Mouse (Mus musculus): ENCODE results near the gene Rpl18a. TPM values are rescaled to one million over a fixed set of nuclear protein-coding genes. Genes with fewer than 3 reads are reported as not detected.

The Rpl18a gene
- polyA plus RNA-seq, 1 experiment from 2014 or later = 2,364 TPM

- H3K4me3 ChIP-seq = peak overlapping the region; percentile 50
- peaks cover 13% of the 10 kb centered on the region for H3K27me3 ChIP-seq (replicated peaks)
- peak overlapping the region; percentile 89 for H3K27ac ChIP-seq
- peaks cover 9% of the 10 kb centered on the region for H3K36me3 ChIP-seq
- peak overlapping the region; percentile 65 for H3K9ac ChIP-seq
- peaks cover 58% of the 10 kb centered on the region for H3K4me1 ChIP-seq
- WGBS = 1% methylated on average over 46 of the region's 46 CpGs
- no peak for ATAC-seq (ENCODE audit: low FRiP score, low read depth)
- H3K9me3 ChIP-seq = no peaks in the 10 kb centered on the region
- peak overlapping the region; percentile 62 for H3K4me2 ChIP-seq (replicated peaks)
These were observed 33.1 kb downstream of the Rpl18a start for GRCm38 (mm10) chr8:70863956-70864711.

GRCm38 (mm10) chr8:70862824-70863641 is 34.2 kb downstream of the Rpl18a start, which contains the start of gene Kcnn1:
TSS of gene Kcnn1 (minus strand) at chr8:70863258.
- Histone ChIP-seq H3K27me3 (replicated peaks) (peaks cover 13% of the 10 kb centered on the region), H3K36me3 (peaks cover 5% of the 10 kb centered on the region), H3K4me3 (peak within 1 kb of the TSS; percentile 50), H3K27ac (peak within 1 kb of the TSS; percentile 89), H3K4me2 (replicated peaks) (peak within 1 kb of the TSS; percentile 62), H3K9me3 (no peaks in the 10 kb centered on the region), H3K4me1 (peaks cover 56% of the 10 kb centered on the region), H3K9ac (peak within 1 kb of the TSS; percentile 65)
- ATAC-seq (ENCODE audit: low FRiP score, low read depth) = peak; percentile 2; the same call in 1 of the 2 replicates
- under 1% methylated on average over 55 of the region's 55 CpGs for WGBS

GRCm38 (mm10) chr8:70857516-70857915 is 39.7 kb downstream of the Rpl18a start:
- Histone ChIP-seq H3K36me3 (peaks cover 14% of the 10 kb centered on the region), H3K4me1 (peaks cover 40% of the 10 kb centered on the region), H3K9me3 (no peaks in the 10 kb centered on the region), H3K9ac (no peak overlapping the region), H3K27ac (no peak overlapping the region), H3K4me3 (no peak overlapping the region), H3K27me3 (replicated peaks) (peaks cover 13% of the 10 kb centered on the region), H3K4me2 (replicated peaks) (peak overlapping the region; percentile 87)
- WGBS = 12% methylated on average over 4 of the region's 4 CpGs
- ATAC-seq (ENCODE audit: low FRiP score, low read depth) = no peak

- 9% methylated on average over 33 of the region's 33 CpGs for WGBS
- peak overlapping the region; percentile 87 for H3K4me2 ChIP-seq (replicated peaks)
- no peak overlapping the region for H3K27ac ChIP-seq
- peaks cover 33% of the 10 kb centered on the region for H3K4me1 ChIP-seq
- peak overlapping the region; percentile 59 for H3K9ac ChIP-seq
- no peaks in the 10 kb centered on the region for H3K9me3 ChIP-seq
- peak overlapping the region; percentile 41 for H3K4me3 ChIP-seq
- peaks cover 6% of the 10 kb centered on the region; the same call in 1 of the 2 replicates for H3K27me3 ChIP-seq (replicated peaks)
- ATAC-seq (ENCODE audit: low FRiP score, low read depth) = peak; percentile 82
- H3K36me3 ChIP-seq = peaks cover 22% of the 10 kb centered on the region
These were observed 40.5 kb downstream of the Rpl18a start for GRCm38 (mm10) chr8:70856541-70857197.

- 62% methylated on average over 5 of the region's 5 CpGs for WGBS
- H3K4me3 ChIP-seq = no peak overlapping the region
- H3K4me2 ChIP-seq (replicated peaks) = peak overlapping the region; percentile 87; the same call in 1 of the 2 replicates
- no peaks in the 10 kb centered on the region for H3K9me3 ChIP-seq
- peaks cover 29% of the 10 kb centered on the region for H3K4me1 ChIP-seq
- H3K27me3 ChIP-seq (replicated peaks) = no peaks in the 10 kb centered on the region
- H3K27ac ChIP-seq = no peak overlapping the region
- no peak for ATAC-seq (ENCODE audit: low FRiP score, low read depth)
- H3K9ac ChIP-seq = peak overlapping the region; percentile 19; the same call in 1 of the 2 replicates
- H3K36me3 ChIP-seq = peaks cover 24% of the 10 kb centered on the region
These were observed 41.2 kb downstream of the Rpl18a start for GRCm38 (mm10) chr8:70856028-70856427.

GRCm38 (mm10) chr8:70853863-70854262 is 43.3 kb downstream of the Rpl18a start:
- no peak overlapping the region for H3K4me2 ChIP-seq (replicated peaks)
- H3K4me3 ChIP-seq = no peak overlapping the region
- no peak overlapping the region for H3K9ac ChIP-seq
- peaks cover 27% of the 10 kb centered on the region for H3K4me1 ChIP-seq
- no peak for ATAC-seq (ENCODE audit: low FRiP score, low read depth)
- H3K27me3 ChIP-seq (replicated peaks) = no peaks in the 10 kb centered on the region
- no peaks in the 10 kb centered on the region for H3K9me3 ChIP-seq
- H3K36me3 ChIP-seq = peaks cover 24% of the 10 kb centered on the region
- no peak overlapping the region for H3K27ac ChIP-seq
- 83% methylated on average over 2 of the region's 2 CpGs for WGBS

GRCm38 (mm10) chr8:70852595-70853231 is 44.5 kb downstream of the Rpl18a start:
- H3K36me3 ChIP-seq = peaks cover 24% of the 10 kb centered on the region
- ATAC-seq (ENCODE audit: low FRiP score, low read depth) = no peak
- peaks cover 17% of the 10 kb centered on the region for H3K4me1 ChIP-seq
- no peak overlapping the region for H3K9ac ChIP-seq
- no peak overlapping the region for H3K4me3 ChIP-seq
- no peak overlapping the region for H3K4me2 ChIP-seq (replicated peaks)
- H3K27ac ChIP-seq = no peak overlapping the region
- H3K27me3 ChIP-seq (replicated peaks) = no peaks in the 10 kb centered on the region
- no peaks in the 10 kb centered on the region for H3K9me3 ChIP-seq
- 90% methylated on average over 41 of the region's 41 CpGs for WGBS

GRCm38 (mm10) chr8:70851837-70852236 is 45.4 kb downstream of the Rpl18a start:
- Histone ChIP-seq H3K27me3 (replicated peaks) (no peaks in the 10 kb centered on the region), H3K9me3 (no peaks in the 10 kb centered on the region), H3K4me1 (peaks cover 8% of the 10 kb centered on the region), H3K36me3 (peaks cover 24% of the 10 kb centered on the region), H3K4me2 (replicated peaks) (no peak overlapping the region), H3K27ac (no peak overlapping the region), H3K4me3 (no peak overlapping the region), H3K9ac (0 out of 2 replicates have a peak overlapping the region, but pooled peaks have one; percentile 21)
- no peak; the same call in 1 of the 2 replicates for ATAC-seq (ENCODE audit: low FRiP score, low read depth)
- WGBS = 46% methylated on average over 6 of the region's 6 CpGs

GRCm38 (mm10) chr8:70850947-70851346 is 46.3 kb downstream of the Rpl18a start:
- Histone ChIP-seq H3K9me3 (no peaks in the 10 kb centered on the region), H3K9ac (no peak overlapping the region), H3K27ac (no peak overlapping the region), H3K36me3 (peaks cover 24% of the 10 kb centered on the region), H3K4me2 (replicated peaks) (no peak overlapping the region), H3K4me3 (no peak overlapping the region), H3K27me3 (replicated peaks) (no peaks in the 10 kb centered on the region), H3K4me1 (no peaks in the 10 kb centered on the region; the same call in 1 of the 2 replicates)
- no peak for ATAC-seq (ENCODE audit: low FRiP score, low read depth)
- 85% methylated on average over 4 of the region's 4 CpGs for WGBS

GRCm38 (mm10) chr8:70850132-70850845 is 46.9 kb downstream of the Rpl18a start:
- no peaks in the 10 kb centered on the region; the same call in 1 of the 2 replicates for H3K4me1 ChIP-seq
- H3K9me3 ChIP-seq = no peaks in the 10 kb centered on the region
- H3K4me2 ChIP-seq (replicated peaks) = no peak overlapping the region
- no peak overlapping the region for H3K9ac ChIP-seq
- no peaks in the 10 kb centered on the region for H3K27me3 ChIP-seq (replicated peaks)
- H3K27ac ChIP-seq = no peak overlapping the region
- no peak overlapping the region for H3K4me3 ChIP-seq
- peaks cover 24% of the 10 kb centered on the region for H3K36me3 ChIP-seq
- 83% methylated on average over 7 of the region's 7 CpGs for WGBS
- no peak for ATAC-seq (ENCODE audit: low FRiP score, low read depth)
